Mouse (Mus musculus) hematopoietic stem cell, adult 5-6 weeks (primary cell): ENCODE results near the gene Ntn3. TPM values are rescaled to one million over a fixed set of nuclear protein-coding genes. Genes with fewer than 3 reads are reported as not detected.

Experiments used
- ATAC-seq, 2 experiments: fragments of 125-278 bp in 1 of 2; replicated peaks in 1 of 2; 2 replicates each; pipeline ENCODE4 v1.8.0; 2016 to 2017; ENCODE audit warnings: inconsistent platforms in 2 of 2, mild to moderate bottlenecking in 2 of 2, moderate number of reproducible peaks in 2 of 2, low read depth in 1 of 2, moderate TSS enrichment in 1 of 2; ENCODE audit not compliant: low FRiP score in 2 of 2, poor library complexity in 2 of 2, severe bottlenecking in 2 of 2, insufficient read depth in 1 of 2, low TSS enrichment in 1 of 2
- total RNA-seq: library from RNA; stranded (forward); fragments of 172-1452, 232-1000 nt; gene quantifications from 2 replicates; pipeline ENCODE4 v1.2.3, GENCODE M21; 2017

The Ntn3 gene
- 0.20 and 0.63 TPM in 2 replicates for total RNA-seq

GRCm38 (mm10) chr17:24209043-24209915, at the start of gene Ntn3:
Gene Ntn3, minus strand, starts transcription at chr17:24209531.
- no peak for ATAC-seq

GRCm38 (mm10) chr17:24258981-24259380, 49.6 kb upstream of the Ntn3 start:
- no peak for ATAC-seq

- no peak for ATAC-seq
Observed at GRCm38 (mm10) chr17:24252329-24252728, 43.0 kb upstream of the Ntn3 start.

- peak; percentile 99 to 100 for ATAC-seq
Observed at GRCm38 (mm10) chr17:24251320-24252069, 42.2 kb upstream of the Ntn3 start, which contains the start of gene Ccnf. Gene Ccnf, minus strand, starts transcription at chr17:24251484.

- ATAC-seq, result no peak
Observed at GRCm38 (mm10) chr17:24250988-24251319, 41.6 kb upstream of the Ntn3 start.

- ATAC-seq, result no peak
Observed at GRCm38 (mm10) chr17:24248641-24249040, 39.3 kb upstream of the Ntn3 start.

GRCm38 (mm10) chr17:24244061-24244460, 34.7 kb upstream of the Ntn3 start:
- ATAC-seq, result no peak

GRCm38 (mm10) chr17:24243311-24243969, 34.1 kb upstream of the Ntn3 start:
- ATAC-seq, result no peak

- ATAC-seq, result no peak
Observed at GRCm38 (mm10) chr17:24236921-24237320, 27.6 kb upstream of the Ntn3 start.

GRCm38 (mm10) chr17:24236479-24236878, 27.1 kb upstream of the Ntn3 start:
- ATAC-seq, result no peak

- no peak for ATAC-seq
Observed at GRCm38 (mm10) chr17:24227941-24228340, 18.6 kb upstream of the Ntn3 start.

- ATAC-seq, result no peak
Observed at GRCm38 (mm10) chr17:24226721-24227120, 17.4 kb upstream of the Ntn3 start.

- ATAC-seq, result peak in 1 of 2 experiments; percentile 26; a peak in 1 of 4 replicates
Observed at GRCm38 (mm10) chr17:24225851-24226250, 16.5 kb upstream of the Ntn3 start.

GRCm38 (mm10) chr17:24224741-24225140, 15.4 kb upstream of the Ntn3 start:
- ATAC-seq, result no peak

GRCm38 (mm10) chr17:24223513-24223912, 14.2 kb upstream of the Ntn3 start:
- no peak for ATAC-seq

GRCm38 (mm10) chr17:24222653-24223052, 13.3 kb upstream of the Ntn3 start:
- ATAC-seq, result no peak

GRCm38 (mm10) chr17:24220435-24221411, 11.4 kb upstream of the Ntn3 start, which contains the start of gene Tedc2:
Gene Tedc2, minus strand, starts transcription at chr17:24220851.
- ATAC-seq, result peak; percentile 93 to 97
